In genomic region chr3:136837589-136837988, GRCm38 (mm10) we compare ENCODE assay signal across 9 mouse cellular contexts.
DNase-seq lines count a peak whose midpoint lies in the region; ATAC-seq and TF ChIP-seq lines count a peak whose summit lies in the region.
"Had no signal": no experiment of that assay in that cellular context is flagged by ENCODE, and none has a peak within 500 bp of the region (broad histone marks: within the 10 kb centered on the region; RNA-seq: fewer than 3 reads in every experiment).

No protein-coding gene starts in this region.

- TF ChIP-seq CTCF in G1E (IDR thresholded peaks at IDR 0.05; ENCODE audit: low read depth, low read length) = peak; percentile 56
- peak; percentile 47; the same call in 1 of the 2 replicates for TF ChIP-seq CTCF in bone marrow macrophage, adult 2 months (IDR thresholded peaks at IDR 0.05; ENCODE audit: low read depth, low read length)

- TF ChIP-seq POLR2A in bone marrow macrophage, adult 2 months (IDR thresholded peaks at IDR 0.05; ENCODE audit: borderline replicate concordance, low read depth, low read length) = no peak

- peak; percentile 61 for DNase-seq in layer of hippocampus, adult 11-12 months (ENCODE audit: low spot score)
- no peak for DNase-seq in layer of hippocampus, adult 8-10 months (ENCODE audit: low spot score in 2 of 2)
- no peak for DNase-seq in G1E (ENCODE audit: low spot score)
- peak; percentile 66 for DNase-seq in induced T-regulatory cell, adult 2 months (ENCODE audit: low read depth)
- no peak for DNase-seq in urinary bladder, adult 18-20 months (ENCODE audit: low spot score in 2 of 2)
- DNase-seq in right cerebral cortex, adult 18-20 months = no peak

- no peaks in the 10 kb centered on the region for H3K9me3 ChIP-seq in G1E (replicated peaks)

- no peak overlapping the region for H3K4me3 ChIP-seq in G1E (ENCODE audit: low read depth, low read length)
- no peak overlapping the region for H3K4me3 ChIP-seq in bone marrow macrophage, adult 2 months (ENCODE audit: insufficient read depth, low read length)

- H3K4me1 ChIP-seq in G1E (ENCODE audit: insufficient read depth, low read depth, low read length) = peaks cover 23% of the 10 kb centered on the region
- no peaks in the 10 kb centered on the region for H3K4me1 ChIP-seq in bone marrow macrophage, adult 2 months (ENCODE audit: control insufficient read depth, insufficient read depth, low read length)

- ATAC-seq in G1E (ENCODE audit: extremely low read depth, insufficient number of reproducible peaks, low FRiP score, poor library complexity, severe bottlenecking) = no peak
- peak; percentile 67 for ATAC-seq in monocyte, adult 5-6 weeks (replicated peaks; ENCODE audit: insufficient number of reproducible peaks, low FRiP score, low TSS enrichment, poor library complexity, severe bottlenecking)

- H3K27me3 ChIP-seq in G1E (ENCODE audit: insufficient read depth, low read length) = no peaks in the 10 kb centered on the region

- no peak overlapping the region for H3K27ac ChIP-seq in bone marrow macrophage, adult 2 months (ENCODE audit: insufficient read depth, low read depth, low read length)
- H3K27ac ChIP-seq: macrophage had no signal

- H3K36me3 ChIP-seq in G1E (replicated peaks) = peaks cover 10% of the 10 kb centered on the region

Comparison
In these comparisons a context has a peak if more than half of its experiments do, and no peak if none do; other contexts are left out.
1. DNase-seq: peak in layer of hippocampus, adult 11-12 months (single experiment) and induced T-regulatory cell, adult 2 months (single experiment); none in layer of hippocampus, adult 8-10 months (0 of 2), G1E (single experiment), urinary bladder, adult 18-20 months (0 of 2) and right cerebral cortex, adult 18-20 months (single experiment).